Mouse (Mus musculus) kidney, adult 2 months (tissue): Measurements from ENCODE around the gene Rabggta. TPM values are rescaled to one million over a fixed set of nuclear protein-coding genes. Genes with fewer than 3 reads are reported as not detected.
"Not testable (repeated sequence)": the region's sequence is repeated elsewhere in the genome, so short reads cannot be mapped to it uniquely, and the experiment has no call there.

Source experiments
- DNase-seq: peaks from one replicate; pipeline ENCODE4 v3.0.0; 2021
- H3K27ac ChIP-seq: fragments of 200-500 bp; 2 replicates; pipeline ENCODE4 v1.5.1; 2012; ENCODE audit warnings: low read depth, low read length, control low read depth, inconsistent platforms; ENCODE audit not compliant: insufficient read depth
- H3K27me3 ChIP-seq: fragments of 200-500 bp; replicated peaks from 2 replicates; pipeline ENCODE4 v1.6.1; 2012; ENCODE audit warnings: mild to moderate bottlenecking, moderate library complexity, low read length, inconsistent platforms; ENCODE audit not compliant: control insufficient read depth, insufficient read depth
- H3K36me3 ChIP-seq: fragments of 200-500 bp; 2 replicates; pipeline ENCODE4 v1.6.1; 2012; ENCODE audit warnings: mild to moderate bottlenecking, moderate library complexity, low read length, inconsistent platforms; ENCODE audit not compliant: control insufficient read depth, insufficient read depth
- H3K4me1 ChIP-seq: fragments of 200-500 bp; 2 replicates; pipeline ENCODE4 v1.6.1; 2011; ENCODE audit warnings: low read length; ENCODE audit not compliant: control insufficient read depth, insufficient read depth
- H3K4me3 ChIP-seq: fragments of 200-500 bp; 2 replicates; pipeline ENCODE4 v1.5.1; 2011; ENCODE audit warnings: mild to moderate bottlenecking, low read depth, low read length, control low read depth; ENCODE audit not compliant: insufficient read depth
- CTCF ChIP-seq: fragments of 200-500 bp; conservative IDR thresholded peaks from 2 replicates; pipeline ENCODE4 v1.5.1; 2011; ENCODE audit warnings: low read depth, mild to moderate bottlenecking, control low read depth, low read length, moderate library complexity, mixed read lengths; ENCODE audit not compliant: insufficient read depth, insufficient read length
- POLR2A ChIP-seq: fragments of 200-500 bp; IDR thresholded peaks from one replicate; pipeline ENCODE4 v1.6.1; 2011; ENCODE audit warnings: low read depth, low read length, control low read depth
- WGBS: fragments of 180-500 bp; shearing (Covaris S2); methylation state at CpG from one replicate; pipeline ENCODE4 v1.1.7; 2018; 5-methylcytosine and 5-hydroxymethylcytosine counted together
- polyA plus RNA-seq: library from polyadenylated mRNA; depleted of rRNA; stranded (reverse); fragments of >200 nt; gene quantifications from 2 replicates; pipeline ENCODE4 v1.2.3, GENCODE M21; 2012

Gene Rabggta
- polyA plus RNA-seq, 1 experiment, result 70.0 TPM

DNA sequence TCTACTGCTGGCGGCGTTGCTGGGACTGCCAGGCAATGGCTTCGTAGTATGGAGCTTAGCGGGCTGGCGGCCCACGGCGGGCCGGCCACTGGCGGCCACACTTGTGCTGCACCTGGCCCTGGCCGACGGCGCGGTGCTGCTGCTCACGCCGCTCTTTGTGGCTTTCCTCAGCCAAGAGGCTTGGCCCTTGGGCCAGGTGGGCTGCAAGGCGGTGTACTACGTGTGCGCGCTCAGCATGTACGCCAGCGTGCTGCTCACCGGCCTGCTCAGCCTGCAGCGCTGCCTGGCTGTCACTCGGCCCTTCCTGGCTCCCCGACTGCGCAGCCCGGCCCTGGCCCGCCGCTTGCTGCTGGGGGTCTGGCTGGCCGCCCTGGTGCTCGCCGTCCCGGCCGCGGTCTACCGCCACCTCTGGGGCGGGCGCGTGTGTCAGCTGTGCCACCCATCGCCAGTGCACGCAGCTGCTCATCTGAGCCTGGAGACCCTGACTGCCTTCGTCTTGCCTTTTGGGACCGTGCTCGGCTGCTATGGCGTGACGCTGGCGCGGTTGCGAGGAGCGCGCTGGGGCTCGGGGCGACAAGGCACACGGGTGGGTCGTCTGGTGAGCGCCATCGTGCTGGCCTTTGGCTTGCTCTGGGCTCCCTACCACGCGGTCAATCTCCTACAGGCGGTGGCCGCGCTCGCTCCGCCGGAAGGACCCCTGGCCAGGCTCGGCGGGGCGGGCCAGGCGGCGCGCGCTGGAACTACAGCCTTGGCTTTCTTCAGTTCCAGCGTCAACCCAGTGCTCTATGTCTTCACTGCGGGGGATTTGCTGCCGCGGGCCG is 40.1 kb upstream of the Rabggta start:
- peak; percentile 51 for DNase-seq
- no peaks in the 10 kb centered on the region for H3K27me3 ChIP-seq
- no peaks in the 10 kb centered on the region for H3K36me3 ChIP-seq
- H3K4me3 ChIP-seq, result peak overlapping the region; percentile 81
- H3K4me1 ChIP-seq, result peaks cover 11% of the 10 kb centered on the region; the same call in 1 of the 2 replicates
- no peak for TF ChIP-seq CTCF
- TF ChIP-seq POLR2A, result no peak
- 3% methylated on average over 77 of the region's 77 CpGs for WGBS
- peak overlapping the region; percentile 17; the same call in 1 of the 2 replicates for H3K27ac ChIP-seq

DNA sequence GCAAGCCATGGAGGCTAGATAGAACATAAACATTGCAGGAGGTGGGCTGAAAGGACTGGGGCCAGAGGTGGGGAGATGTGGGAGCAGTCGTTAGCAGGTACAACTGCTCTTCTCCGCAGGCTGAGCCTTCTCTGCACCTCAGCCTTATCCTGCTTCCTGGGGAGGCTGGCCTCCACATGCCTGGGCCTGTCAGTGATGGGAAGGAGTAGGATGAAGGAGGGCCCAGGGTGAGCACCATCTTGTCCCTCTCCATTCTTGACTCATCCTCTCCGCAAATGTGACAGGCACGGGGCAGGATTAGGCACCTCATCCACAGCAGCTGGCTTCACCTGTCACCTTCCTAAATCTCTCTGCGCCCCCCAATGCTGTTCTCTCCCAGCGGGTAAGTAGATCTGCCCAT is 39.1 kb upstream of the Rabggta start, which contains the start of gene Ltb4r2:
Ltb4r2 (plus strand) TSS at position 266 of the 400 bp plus-strand sequence.
- 93% methylated on average over 6 of the region's 6 CpGs for whole genome bisulfite sequencing
- peaks cover 14% of the 10 kb centered on the region; the same call in 1 of the 2 replicates for H3K4me1 ChIP-seq
- DNase-seq, result no peak
- peak within 1 kb of the TSS; percentile 81 for H3K4me3 ChIP-seq
- no peak for TF ChIP-seq CTCF
- H3K27me3 ChIP-seq, result no peaks in the 10 kb centered on the region
- peak within 1 kb of the TSS; percentile 17; the same call in 1 of the 2 replicates for H3K27ac ChIP-seq
- H3K36me3 ChIP-seq, result no peaks in the 10 kb centered on the region

DNA sequence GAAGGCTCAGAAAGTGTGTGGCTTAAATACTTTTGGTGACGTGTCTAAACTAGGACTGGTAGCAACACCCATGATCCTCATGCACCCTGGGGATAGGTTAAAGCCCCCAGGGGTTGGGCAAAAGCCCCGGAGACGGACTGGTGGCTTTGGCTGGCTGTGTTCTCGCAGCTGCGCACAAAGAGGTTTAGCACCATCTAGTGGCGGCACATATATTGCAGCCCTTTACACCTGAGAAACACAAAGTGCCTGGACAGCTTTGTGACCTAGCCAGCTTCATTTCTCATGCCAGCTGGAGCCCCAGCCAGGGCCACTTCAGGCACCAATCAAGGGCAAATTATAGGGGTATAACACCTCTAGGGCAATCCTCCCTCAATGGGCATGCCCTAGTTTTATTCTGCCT is 38.1 kb upstream of the Rabggta start:
- not testable (repeated sequence) for H3K27ac ChIP-seq, H3K36me3 ChIP-seq, H3K27me3 ChIP-seq, H3K4me3 ChIP-seq
- DNase-seq, result peak; percentile 93
- under 1% methylated on average over 6 of the region's 6 CpGs for WGBS
- peaks cover 14% of the 10 kb centered on the region; the same call in 1 of the 2 replicates for H3K4me1 ChIP-seq
- TF ChIP-seq CTCF, result peak; percentile 74

GRCm38 (mm10) chr14:55758363-55758784 is 36.3 kb upstream of the Rabggta start, which contains the start of gene Cideb:
Gene Cideb (minus strand): TSS chr14:55758458.
- Histone ChIP-seq H3K4me1 (peaks cover 14% of the 10 kb centered on the region; the same call in 1 of the 2 replicates), H3K36me3 (no peaks in the 10 kb centered on the region), H3K27me3 (no peaks in the 10 kb centered on the region), H3K4me3 (peak within 1 kb of the TSS; percentile 63), H3K27ac (peak within 1 kb of the TSS; percentile 92)
- peak; percentile 93 for DNase-seq
- 6% methylated on average over 8 of the region's 8 CpGs for WGBS
- TF ChIP-seq POLR2A, result no peak
- TF ChIP-seq CTCF, result peak; percentile 64

DNA sequence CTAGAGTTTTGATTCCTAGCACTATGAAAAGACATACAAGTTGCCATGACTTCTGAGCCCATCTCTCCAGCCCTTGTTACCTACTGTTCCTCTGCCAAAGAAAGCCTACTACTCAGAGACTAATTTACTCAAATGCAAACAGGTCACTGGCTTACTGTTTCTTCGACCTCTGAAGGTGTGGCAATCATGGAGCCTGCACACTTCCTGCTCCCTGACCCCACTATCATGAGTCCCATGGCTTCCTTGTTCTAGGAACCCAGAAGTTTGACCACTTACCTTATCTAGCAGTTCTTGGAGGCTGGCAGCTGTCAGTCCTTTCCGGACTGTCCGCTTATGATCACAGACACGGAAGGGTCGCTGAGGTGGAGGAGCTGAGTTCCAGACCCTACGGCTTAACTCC is 35.5 kb upstream of the Rabggta start:
- peak overlapping the region; percentile 52 for H3K4me3 ChIP-seq
- TF ChIP-seq CTCF (no peak), POLR2A (no peak)
- peak overlapping the region; percentile 72 for H3K27ac ChIP-seq
- DNase-seq, result no peak
- WGBS, result 42% methylated on average over 6 of the region's 6 CpGs
- no peaks in the 10 kb centered on the region for H3K36me3 ChIP-seq
- H3K4me1 ChIP-seq, result peaks cover 14% of the 10 kb centered on the region; the same call in 1 of the 2 replicates
- H3K27me3 ChIP-seq, result no peaks in the 10 kb centered on the region

DNA sequence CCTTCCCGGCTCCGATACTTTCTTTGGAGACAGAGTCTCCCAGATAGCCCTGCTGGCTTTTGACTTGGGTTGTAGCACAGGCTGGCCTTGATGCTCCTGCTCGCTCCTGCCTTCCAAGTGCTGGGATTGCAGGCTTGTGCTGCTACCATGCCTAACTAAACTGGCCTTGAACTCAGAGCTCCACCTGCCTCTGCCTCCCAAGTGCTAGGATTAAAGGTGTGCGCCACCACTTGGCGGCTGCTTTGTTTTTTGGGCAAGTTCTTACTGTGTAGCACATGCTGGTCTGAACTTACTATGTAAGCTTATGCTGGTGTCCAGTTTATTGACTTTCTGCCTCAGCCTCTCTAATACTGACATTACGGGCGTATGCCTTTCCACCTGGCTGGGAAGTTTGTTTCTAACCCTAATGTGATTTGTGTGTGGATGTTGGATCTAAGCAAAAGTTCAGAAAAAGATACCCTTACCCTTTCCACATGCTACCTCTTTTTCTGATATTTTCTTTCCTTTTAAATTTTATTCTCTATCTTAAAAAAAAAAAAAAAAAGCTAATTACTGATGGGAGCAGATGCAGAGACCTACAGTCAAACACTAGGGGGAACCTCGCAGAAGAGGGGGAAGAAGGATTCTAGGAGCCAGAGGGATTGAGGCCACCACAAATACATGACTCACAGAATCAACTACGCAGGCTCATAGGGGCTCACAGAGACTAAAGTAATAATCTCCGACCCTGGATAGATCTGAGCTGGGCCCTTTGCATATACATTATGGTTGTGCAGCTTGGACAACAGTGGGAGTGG is 25.2 kb upstream of the Rabggta start:
- peaks cover 2% of the 10 kb centered on the region; the same call in 1 of the 2 replicates for H3K36me3 ChIP-seq
- DNase-seq, result no peak
- TF ChIP-seq CTCF, result no peak
- TF ChIP-seq POLR2A, result no peak
- WGBS, result 88% methylated on average over 10 of the region's 10 CpGs
- H3K4me3 ChIP-seq, result no peak overlapping the region
- H3K27me3 ChIP-seq, result no peaks in the 10 kb centered on the region
- no peak overlapping the region for H3K27ac ChIP-seq
- H3K4me1 ChIP-seq, result peaks cover 10% of the 10 kb centered on the region

- Histone ChIP-seq H3K4me1 (peaks cover 10% of the 10 kb centered on the region), H3K27ac (no peak overlapping the region), H3K27me3 (no peaks in the 10 kb centered on the region), H3K4me3 (peak overlapping the region; percentile 65), H3K36me3 (no peaks in the 10 kb centered on the region; the same call in 1 of the 2 replicates)
- TF ChIP-seq CTCF, result no peak
- under 1% methylated on average over 31 of the region's 31 CpGs for WGBS
- DNase-seq, result no peak
These were observed 23.8 kb upstream of the Rabggta start for GRCm38 (mm10) chr14:55745861-55746237.
